Mouse (Mus musculus): ENCODE results near the gene Wbp2.
"Not testable (repeated sequence)": the region's sequence is repeated elsewhere in the genome, so short reads cannot be mapped to it uniquely, and the experiment has no call there.

Gene Wbp2

GRCm38 (mm10) chr11:116109441-116110081 lies 22.8 kb upstream of the Wbp2 start:
- DNase-seq (ENCODE audit: low spot score in 2 of 2) = no peak

- no peak for DNase-seq (ENCODE audit: low spot score in 2 of 2)
Measured at GRCm38 (mm10) chr11:116108464-116109137, 21.8 kb upstream of the Wbp2 start.

- no peak for DNase-seq (ENCODE audit: low spot score in 2 of 2)
Measured at GRCm38 (mm10) chr11:116107777-116108285, 21.0 kb upstream of the Wbp2 start.

- no peak for DNase-seq (ENCODE audit: low spot score in 2 of 2)
Measured at GRCm38 (mm10) chr11:116106963-116107776, 20.4 kb upstream of the Wbp2 start.

- no peak for DNase-seq (ENCODE audit: low spot score in 2 of 2)
Measured at GRCm38 (mm10) chr11:116106154-116106962, 19.6 kb upstream of the Wbp2 start.

GRCm38 (mm10) chr11:116105065-116105464 lies 18.3 kb upstream of the Wbp2 start:
- DNase-seq (ENCODE audit: low spot score in 2 of 2) = no peak

- DNase-seq (ENCODE audit: low spot score in 2 of 2) = no peak
Measured at GRCm38 (mm10) chr11:116104006-116104646, 17.3 kb upstream of the Wbp2 start.

- no peak for DNase-seq (ENCODE audit: low spot score in 2 of 2)
Measured at GRCm38 (mm10) chr11:116103572-116103971, 16.8 kb upstream of the Wbp2 start.

GRCm38 (mm10) chr11:116102472-116102871 lies 15.7 kb upstream of the Wbp2 start:
- DNase-seq (ENCODE audit: low spot score in 2 of 2) = no peak

GRCm38 (mm10) chr11:116101931-116102381 lies 15.2 kb upstream of the Wbp2 start:
- no peak for DNase-seq (ENCODE audit: low spot score in 2 of 2)

GRCm38 (mm10) chr11:116100839-116101238 lies 14.0 kb upstream of the Wbp2 start:
- DNase-seq (ENCODE audit: low spot score in 2 of 2) = no peak

- DNase-seq (ENCODE audit: low spot score in 2 of 2) = no peak
Measured at GRCm38 (mm10) chr11:116100385-116100784, 13.6 kb upstream of the Wbp2 start.

GRCm38 (mm10) chr11:116099462-116099861 lies 12.7 kb upstream of the Wbp2 start:
- DNase-seq (ENCODE audit: low spot score in 2 of 2) = no peak

- DNase-seq (ENCODE audit: low spot score in 2 of 2) = no peak
Measured at GRCm38 (mm10) chr11:116098711-116099460, 12.1 kb upstream of the Wbp2 start.

GRCm38 (mm10) chr11:116096213-116097108 lies 9.7 kb upstream of the Wbp2 start:
- DNase-seq (ENCODE audit: low spot score in 2 of 2) = no peak

GRCm38 (mm10) chr11:116095573-116095972 lies 8.8 kb upstream of the Wbp2 start:
- no peak for DNase-seq (ENCODE audit: low spot score in 2 of 2)

- DNase-seq (ENCODE audit: low spot score in 2 of 2) = no peak
Measured at GRCm38 (mm10) chr11:116093771-116094565, 7.2 kb upstream of the Wbp2 start.

GRCm38 (mm10) chr11:116092959-116093358 lies 6.2 kb upstream of the Wbp2 start:
- DNase-seq (ENCODE audit: low spot score in 2 of 2) = not testable (repeated sequence)
